Mouse (Mus musculus): ENCODE measurements around the gene Zfand2b. TPM values are rescaled to one million over a fixed set of nuclear protein-coding genes. Genes with fewer than 3 reads are reported as not detected.

The Zfand2b gene
- polyA plus RNA-seq, 1 experiment from 2014 or later, result 36.8 TPM

- ATAC-seq (ENCODE audit: low FRiP score, low read depth), result peak; percentile 93
- H3K4me1 ChIP-seq, result peaks cover 23% of the 10 kb centered on the region
- peak within 1 kb of the TSS; percentile 61 for H3K4me3 ChIP-seq
- peak within 1 kb of the TSS; percentile 63 for H3K27ac ChIP-seq (replicated peaks)
- peak within 1 kb of the TSS; percentile 99 for H3K4me2 ChIP-seq (replicated peaks)
- under 1% methylated on average over 31 of the region's 31 CpGs for WGBS
- H3K36me3 ChIP-seq, result peaks cover 54% of the 10 kb centered on the region
- no peaks in the 10 kb centered on the region for H3K27me3 ChIP-seq
- H3K9ac ChIP-seq (replicated peaks), result peak within 1 kb of the TSS; percentile 71
- H3K9me3 ChIP-seq, result no peaks in the 10 kb centered on the region
These were observed 11.7 kb downstream of the Zfand2b start, which contains the start of gene Abcb6 for GRCm38 (mm10) chr1:75180105-75180590. Abcb6 (minus strand) TSS chr1:75180392.

GRCm38 (mm10) chr1:75180741-75181140, 12.3 kb downstream of the Zfand2b start:
- Histone ChIP-seq H3K27ac (replicated peaks) (no peak overlapping the region), H3K4me1 (peaks cover 23% of the 10 kb centered on the region), H3K27me3 (no peaks in the 10 kb centered on the region), H3K4me2 (replicated peaks) (peak overlapping the region; percentile 99), H3K9me3 (no peaks in the 10 kb centered on the region), H3K36me3 (peaks cover 54% of the 10 kb centered on the region), H3K9ac (replicated peaks) (no peak overlapping the region), H3K4me3 (peak overlapping the region; percentile 61)
- peak; percentile 21; the same call in 1 of the 2 replicates for ATAC-seq (ENCODE audit: low FRiP score, low read depth)
- WGBS, result 49% methylated on average over 6 of the region's 7 CpGs

- 84% methylated on average over 4 of the region's 4 CpGs for WGBS
- Histone ChIP-seq H3K9me3 (no peaks in the 10 kb centered on the region), H3K36me3 (peaks cover 56% of the 10 kb centered on the region), H3K27ac (replicated peaks) (no peak overlapping the region), H3K4me3 (no peak overlapping the region), H3K4me1 (peaks cover 23% of the 10 kb centered on the region), H3K27me3 (no peaks in the 10 kb centered on the region), H3K9ac (replicated peaks) (no peak overlapping the region), H3K4me2 (replicated peaks) (no peak overlapping the region)
- ATAC-seq (ENCODE audit: low FRiP score, low read depth), result no peak
These were observed 13.0 kb downstream of the Zfand2b start for GRCm38 (mm10) chr1:75181377-75181870.

GRCm38 (mm10) chr1:75182160-75182559, 13.7 kb downstream of the Zfand2b start:
- H3K36me3 ChIP-seq, result peaks cover 57% of the 10 kb centered on the region
- H3K9me3 ChIP-seq, result no peaks in the 10 kb centered on the region
- no peak overlapping the region for H3K9ac ChIP-seq (replicated peaks)
- WGBS, result 75% methylated on average over 4 of the region's 4 CpGs
- ATAC-seq (ENCODE audit: low FRiP score, low read depth), result no peak
- H3K4me1 ChIP-seq, result peaks cover 23% of the 10 kb centered on the region
- H3K4me2 ChIP-seq (replicated peaks), result no peak overlapping the region
- no peak overlapping the region for H3K27ac ChIP-seq (replicated peaks)
- no peaks in the 10 kb centered on the region for H3K27me3 ChIP-seq
- no peak overlapping the region for H3K4me3 ChIP-seq

- no peak overlapping the region for H3K9ac ChIP-seq (replicated peaks)
- peaks cover 65% of the 10 kb centered on the region for H3K36me3 ChIP-seq
- H3K4me1 ChIP-seq, result 0 out of 2 replicates have a peak, but pooled peaks cover 11% of the 10 kb centered on the region
- H3K27me3 ChIP-seq, result no peaks in the 10 kb centered on the region
- 94% methylated on average over 11 of the region's 11 CpGs for WGBS
- ATAC-seq (ENCODE audit: low FRiP score, low read depth), result no peak
- no peaks in the 10 kb centered on the region for H3K9me3 ChIP-seq
- no peak overlapping the region for H3K4me2 ChIP-seq (replicated peaks)
- H3K27ac ChIP-seq (replicated peaks), result no peak overlapping the region
- no peak overlapping the region for H3K4me3 ChIP-seq
These were observed 17.0 kb downstream of the Zfand2b start for GRCm38 (mm10) chr1:75185495-75185894.

GRCm38 (mm10) chr1:75187126-75187525, 18.7 kb downstream of the Zfand2b start:
- no peak for ATAC-seq (ENCODE audit: low FRiP score, low read depth)
- H3K36me3 ChIP-seq, result peaks cover 57% of the 10 kb centered on the region
- H3K9me3 ChIP-seq, result no peaks in the 10 kb centered on the region
- H3K4me2 ChIP-seq (replicated peaks), result no peak overlapping the region
- H3K4me3 ChIP-seq, result no peak overlapping the region
- no peak overlapping the region for H3K27ac ChIP-seq (replicated peaks)
- H3K9ac ChIP-seq (replicated peaks), result no peak overlapping the region
- H3K4me1 ChIP-seq, result peaks cover 17% of the 10 kb centered on the region
- no peaks in the 10 kb centered on the region for H3K27me3 ChIP-seq

- no peaks in the 10 kb centered on the region for H3K27me3 ChIP-seq
- H3K4me1 ChIP-seq, result peaks cover 20% of the 10 kb centered on the region
- H3K27ac ChIP-seq (replicated peaks), result no peak overlapping the region
- H3K9ac ChIP-seq (replicated peaks), result no peak overlapping the region
- no peak for ATAC-seq (ENCODE audit: low FRiP score, low read depth)
- no peak overlapping the region for H3K4me3 ChIP-seq
- peaks cover 48% of the 10 kb centered on the region for H3K36me3 ChIP-seq
- WGBS, result 91% methylated on average over 2 of the region's 2 CpGs
- H3K9me3 ChIP-seq, result no peaks in the 10 kb centered on the region
- no peak overlapping the region for H3K4me2 ChIP-seq (replicated peaks)
These were observed 19.6 kb downstream of the Zfand2b start for GRCm38 (mm10) chr1:75187914-75188483.

GRCm38 (mm10) chr1:75190577-75190976, 22.1 kb downstream of the Zfand2b start:
- Histone ChIP-seq H3K4me2 (replicated peaks) (peak overlapping the region; percentile 96), H3K9ac (replicated peaks) (peak overlapping the region; percentile 31; the same call in 1 of the 2 replicates), H3K36me3 (peaks cover 29% of the 10 kb centered on the region), H3K9me3 (no peaks in the 10 kb centered on the region), H3K27ac (replicated peaks) (no peak overlapping the region), H3K4me1 (peaks cover 24% of the 10 kb centered on the region), H3K27me3 (no peaks in the 10 kb centered on the region), H3K4me3 (no peak overlapping the region)
- no peak for ATAC-seq (ENCODE audit: low FRiP score, low read depth)
- WGBS, result 77% methylated on average over 2 of the region's 2 CpGs

GRCm38 (mm10) chr1:75191258-75191621, 22.8 kb downstream of the Zfand2b start:
- Histone ChIP-seq H3K4me2 (replicated peaks) (peak overlapping the region; percentile 96), H3K4me3 (peak overlapping the region; percentile 68), H3K36me3 (peaks cover 29% of the 10 kb centered on the region), H3K9ac (replicated peaks) (peak overlapping the region; percentile 83), H3K27me3 (no peaks in the 10 kb centered on the region), H3K4me1 (peaks cover 24% of the 10 kb centered on the region), H3K9me3 (no peaks in the 10 kb centered on the region), H3K27ac (replicated peaks) (peak overlapping the region; percentile 87)
- ATAC-seq (ENCODE audit: low FRiP score, low read depth), result no peak
- WGBS, result 41% methylated on average over 5 of the region's 5 CpGs

- Histone ChIP-seq H3K36me3 (peaks cover 29% of the 10 kb centered on the region), H3K4me1 (peaks cover 24% of the 10 kb centered on the region), H3K9me3 (no peaks in the 10 kb centered on the region), H3K4me2 (replicated peaks) (peak within 1 kb of the TSS; percentile 96), H3K9ac (replicated peaks) (peak within 1 kb of the TSS; percentile 83), H3K27me3 (no peaks in the 10 kb centered on the region), H3K27ac (replicated peaks) (peak within 1 kb of the TSS; percentile 87), H3K4me3 (peak within 1 kb of the TSS; percentile 68)
- ATAC-seq (ENCODE audit: low FRiP score, low read depth), result peak; percentile 99
- WGBS, result under 1% methylated on average over 48 of the region's 56 CpGs
These were observed 23.4 kb downstream of the Zfand2b start, which contains the start of the genes Ankzf1 and Atg9a for GRCm38 (mm10) chr1:75191622-75192402. Ankzf1 (plus strand) TSS chr1:75192151. Atg9a (minus strand) TSS chr1:75192196.

GRCm38 (mm10) chr1:75192452-75192851, 24.0 kb downstream of the Zfand2b start:
- peak overlapping the region; percentile 68 for H3K4me3 ChIP-seq
- no peaks in the 10 kb centered on the region for H3K27me3 ChIP-seq
- peak overlapping the region; percentile 81 for H3K9ac ChIP-seq (replicated peaks)
- no peaks in the 10 kb centered on the region for H3K9me3 ChIP-seq
- peaks cover 30% of the 10 kb centered on the region for H3K36me3 ChIP-seq
- H3K4me1 ChIP-seq, result peaks cover 24% of the 10 kb centered on the region
- under 1% methylated on average over 19 of the region's 19 CpGs for WGBS
- peak overlapping the region; percentile 96 for H3K4me2 ChIP-seq (replicated peaks)
- no peak for ATAC-seq (ENCODE audit: low FRiP score, low read depth)
- H3K27ac ChIP-seq (replicated peaks), result peak overlapping the region; percentile 87

GRCm38 (mm10) chr1:75201236-75201635, 32.8 kb downstream of the Zfand2b start:
- Histone ChIP-seq H3K36me3 (peaks cover 42% of the 10 kb centered on the region), H3K4me1 (no peaks in the 10 kb centered on the region), H3K27ac (replicated peaks) (no peak overlapping the region), H3K4me2 (replicated peaks) (no peak overlapping the region), H3K27me3 (no peaks in the 10 kb centered on the region), H3K9me3 (no peaks in the 10 kb centered on the region), H3K4me3 (no peak overlapping the region), H3K9ac (replicated peaks) (no peak overlapping the region)
- no peak for ATAC-seq (ENCODE audit: low FRiP score, low read depth)
- WGBS, result 91% methylated on average over 1 of the region's 1 CpGs
